Mouse (Mus musculus) CD4-positive helper T cell, adult 2 months (primary cell): ENCODE data around the gene Map1b.

Experiments used
- DNase-seq: peaks from one replicate; pipeline ENCODE4 v3.0.0-alpha.2; 2012; ENCODE audit warnings: low read depth, missing footprints, low spot score

Gene Map1b

DNA sequence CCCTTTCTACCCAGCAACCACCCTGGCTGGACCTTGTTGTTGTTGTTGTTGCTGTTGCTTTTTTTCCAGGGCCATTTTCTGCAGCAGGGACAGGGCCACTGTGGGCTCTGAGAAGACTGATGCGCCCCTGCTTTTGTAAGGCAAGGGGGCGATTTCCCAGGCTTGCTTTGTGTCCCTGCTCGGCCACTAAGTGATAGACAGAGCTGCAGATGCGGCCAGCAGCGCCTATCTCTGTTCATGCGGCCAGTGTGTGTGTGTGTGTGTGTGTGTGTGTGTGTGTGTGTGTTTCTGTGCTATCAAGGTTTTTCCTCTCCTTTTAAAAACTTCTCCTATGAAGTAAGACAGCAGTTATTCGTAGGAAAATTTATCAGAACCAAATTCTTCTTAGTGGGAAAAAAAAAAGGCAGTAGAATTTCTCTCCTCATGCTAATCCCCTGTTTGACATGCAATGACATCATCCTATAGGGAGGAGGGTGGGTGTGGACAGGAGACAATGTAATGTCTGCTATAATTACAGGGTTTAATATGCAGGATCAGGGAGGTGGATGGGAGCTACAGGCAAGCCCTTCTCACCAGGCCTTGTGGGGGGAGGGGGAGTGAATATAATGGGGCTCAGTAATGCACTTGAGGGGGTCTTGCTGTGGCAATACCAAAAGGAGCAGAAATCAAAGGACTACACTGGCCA, 23.6 kb downstream of the Map1b start:
- DNase-seq = no peak

DNA sequence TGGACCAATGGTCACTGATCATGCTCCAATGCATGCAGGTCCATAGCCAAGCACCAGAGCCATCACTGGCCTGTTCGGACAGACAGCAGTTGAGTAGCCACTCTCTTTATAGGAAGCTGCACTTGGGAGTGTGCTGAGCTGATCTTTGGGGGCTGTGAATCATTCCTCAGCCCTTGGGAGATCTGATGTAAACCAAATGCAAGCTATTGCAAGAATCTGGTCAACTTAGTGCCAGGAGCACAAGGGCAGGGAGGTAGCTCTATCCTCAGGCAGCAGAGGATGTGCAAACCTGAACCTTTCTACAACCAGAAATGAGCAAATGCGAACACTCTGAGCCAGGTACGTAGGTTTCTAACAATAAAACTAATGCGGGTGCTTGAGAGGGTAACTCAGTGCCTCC, 26.3 kb downstream of the Map1b start:
- no peak for DNase-seq

DNA sequence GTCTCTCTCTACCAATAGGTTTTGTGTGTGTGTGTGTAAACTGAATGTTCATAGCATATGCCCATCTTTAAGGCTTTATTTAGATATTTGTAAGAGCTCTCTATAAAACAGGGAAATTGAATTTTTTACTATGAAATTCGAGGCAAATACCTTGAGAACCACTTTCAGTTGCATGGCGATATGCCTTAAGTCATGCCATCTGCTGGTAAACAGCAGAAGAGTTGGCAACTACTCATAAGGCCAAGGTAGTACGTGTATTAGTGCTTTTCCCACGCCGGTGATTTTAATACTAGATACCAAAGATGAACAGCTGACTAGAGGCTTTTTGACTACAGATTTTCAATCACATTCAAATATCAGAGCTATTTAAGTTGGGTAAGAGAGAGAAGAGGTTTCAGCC, 27.2 kb downstream of the Map1b start:
- DNase-seq = no peak

DNA sequence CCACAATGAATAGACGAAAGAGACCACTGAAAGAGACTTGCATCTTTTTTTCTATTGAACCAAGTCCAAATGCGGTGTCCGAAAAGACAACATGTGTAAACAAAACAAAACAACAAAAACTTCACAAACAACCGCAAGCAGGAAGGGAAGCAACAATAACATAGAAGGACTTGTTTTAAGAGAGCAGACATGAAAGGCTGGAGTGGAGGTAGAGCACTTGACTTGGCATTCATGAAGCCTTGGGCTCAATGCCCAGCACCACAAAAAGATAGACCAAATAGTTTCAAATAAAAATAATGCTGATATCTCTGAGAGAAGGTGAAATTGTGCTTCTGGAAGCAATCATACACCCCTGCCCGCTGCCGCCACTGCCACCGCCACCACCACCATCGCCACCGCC, 30.5 kb downstream of the Map1b start:
- DNase-seq = no peak

DNA sequence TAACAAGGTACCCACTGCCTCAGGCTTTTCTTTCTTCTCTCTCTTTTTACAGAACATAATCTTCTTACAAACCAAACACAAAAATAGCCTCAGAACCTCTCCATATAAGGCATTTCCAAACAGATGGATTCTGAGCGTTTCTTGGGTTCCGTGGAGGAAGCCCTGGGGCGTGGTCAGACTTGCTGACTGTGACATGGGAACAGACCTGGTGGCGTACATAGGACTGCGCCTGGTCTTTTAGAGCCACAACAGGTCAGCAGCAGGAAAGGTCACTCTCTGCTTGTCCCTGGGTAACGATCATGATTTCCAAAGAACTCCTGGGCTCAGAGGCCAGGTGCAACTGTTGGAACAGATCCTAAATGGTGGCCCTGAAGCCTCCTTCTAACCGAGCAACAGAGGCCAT, 31.0 kb downstream of the Map1b start:
- DNase-seq = no peak

DNA sequence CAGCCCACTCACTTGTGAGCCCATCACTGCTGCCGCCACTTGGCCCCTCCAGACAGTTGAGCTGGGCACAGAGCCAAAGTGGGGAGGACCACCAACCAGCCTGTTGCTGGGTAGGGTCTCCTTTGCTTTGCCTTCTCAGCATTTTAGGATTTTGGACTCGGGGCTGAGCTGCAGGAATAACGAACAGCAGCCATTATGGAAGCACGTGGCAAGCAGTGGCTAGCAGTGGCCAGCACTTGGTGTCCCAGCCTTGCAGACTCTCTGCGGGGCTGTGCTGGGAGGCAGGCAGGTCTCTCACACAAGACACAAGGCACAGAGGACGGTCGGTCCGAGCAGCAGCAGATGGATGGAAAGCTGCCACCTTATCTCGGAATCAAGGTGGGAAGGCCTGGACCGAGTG, 31.4 kb downstream of the Map1b start:
- DNase-seq = no peak

DNA sequence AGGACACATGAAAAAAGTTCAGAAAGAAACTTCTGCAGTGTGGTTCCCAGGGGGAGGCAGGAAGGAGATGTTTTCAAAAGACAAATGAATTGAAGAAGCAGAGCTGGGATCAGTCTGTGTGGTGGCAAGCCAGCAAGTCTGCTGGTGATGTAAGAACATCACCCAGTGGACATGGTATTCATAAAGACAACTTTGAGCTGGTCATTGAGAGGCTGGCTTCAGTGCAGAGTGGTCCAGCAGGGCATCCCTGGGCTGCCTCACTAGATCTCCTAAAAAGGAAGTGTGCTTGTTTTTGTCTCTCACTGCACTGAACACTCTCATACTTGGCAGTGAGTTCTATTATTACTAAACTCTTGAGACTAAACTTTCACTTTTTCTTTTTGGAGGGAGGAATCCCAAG, 32.9 kb downstream of the Map1b start:
- no peak for DNase-seq

DNA sequence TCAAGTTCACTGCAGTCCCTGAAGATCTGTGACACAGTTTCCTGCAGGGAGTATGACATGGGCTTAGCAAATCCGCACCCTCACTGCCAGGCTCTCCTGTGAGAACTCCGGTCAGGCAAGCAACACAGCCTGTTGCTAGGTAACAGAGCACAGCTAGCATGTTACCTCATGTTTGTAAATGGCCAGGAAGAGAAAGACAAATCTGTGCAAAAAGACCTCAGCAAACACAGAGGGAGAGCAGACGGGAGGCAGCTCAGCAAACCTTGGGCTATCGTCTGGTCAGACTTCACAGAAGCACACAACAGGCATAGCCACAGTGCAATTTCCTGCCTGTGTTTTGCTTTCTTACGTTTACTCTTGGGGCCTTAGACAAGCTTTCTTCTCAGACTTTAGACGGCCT, 40.9 kb downstream of the Map1b start:
- peak; percentile 31 for DNase-seq

DNA sequence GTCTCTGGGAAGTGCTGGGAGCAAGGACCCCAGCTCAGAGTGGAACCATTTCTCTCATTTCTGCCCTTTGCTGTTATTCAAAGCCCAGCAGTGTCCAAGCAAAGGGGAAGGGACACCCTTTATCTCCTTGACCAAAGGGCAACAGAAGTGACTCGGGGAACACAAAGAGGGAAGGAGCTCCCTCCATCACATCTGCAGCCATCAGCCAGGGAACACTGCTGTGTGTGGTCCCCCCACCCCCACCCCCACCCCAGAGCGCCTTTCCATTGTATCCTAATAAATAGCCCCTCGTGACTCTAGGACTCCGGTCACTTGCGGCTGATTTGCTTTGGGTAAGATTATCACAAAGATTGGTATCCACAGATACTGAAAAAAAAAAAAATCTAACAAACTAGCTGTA, 41.3 kb downstream of the Map1b start:
- DNase-seq = no peak

DNA sequence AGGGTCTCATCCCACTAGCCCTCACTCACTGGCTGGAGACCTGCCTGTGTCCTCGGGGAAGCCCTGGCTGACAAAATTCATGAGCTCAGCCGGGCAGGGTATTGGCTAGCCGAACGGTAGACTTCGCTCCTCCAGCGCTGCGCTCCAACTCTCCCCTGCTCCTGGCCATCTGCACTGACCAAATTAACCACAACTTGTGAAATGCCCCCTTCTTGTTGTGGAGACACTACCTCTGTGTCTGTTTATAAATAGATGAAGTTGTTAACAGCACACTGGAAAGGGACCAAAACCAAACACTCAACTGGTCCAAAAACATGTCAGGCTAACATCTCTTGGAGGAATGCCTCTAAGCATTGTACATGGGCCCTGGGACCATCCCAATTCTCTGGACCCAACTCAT, 42.2 kb downstream of the Map1b start:
- DNase-seq = no peak

DNA sequence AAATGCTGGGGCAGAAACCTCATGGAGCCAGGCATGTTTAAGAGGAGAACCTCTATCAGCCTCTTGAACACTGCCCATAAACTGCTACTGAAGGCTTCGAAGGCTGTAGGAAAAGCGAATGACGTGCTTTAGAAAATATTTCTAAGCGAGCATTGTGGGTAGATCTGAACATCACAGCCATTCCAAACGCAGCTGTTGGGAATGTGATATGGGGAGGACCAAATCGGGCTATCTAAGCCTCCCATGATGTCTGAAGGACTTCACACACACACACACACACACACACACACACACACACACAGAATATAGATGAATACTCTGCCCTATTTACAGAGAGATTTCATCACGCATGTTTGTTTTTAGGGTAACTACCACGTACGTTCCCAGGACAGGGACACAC, 44.3 kb downstream of the Map1b start:
- DNase-seq = no peak

DNA sequence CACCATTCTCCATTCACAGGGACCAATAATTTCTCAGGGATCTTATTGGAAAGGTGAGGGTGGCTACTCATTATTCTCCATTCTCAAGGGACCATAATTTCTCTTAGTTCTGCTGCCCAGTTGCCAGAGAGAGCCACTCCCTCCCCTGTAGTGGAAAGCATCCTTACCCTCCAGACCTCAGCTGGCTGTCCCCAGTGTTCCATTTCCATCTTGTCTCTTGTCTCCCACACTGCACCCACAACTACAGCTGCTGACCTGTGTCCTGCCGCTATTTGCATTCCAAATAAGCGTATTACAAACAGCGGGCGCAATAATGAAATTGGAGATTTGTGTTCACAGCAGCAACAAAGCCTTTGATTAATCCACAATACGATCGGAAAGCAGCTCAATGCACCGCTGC, 46.3 kb downstream of the Map1b start:
- no peak for DNase-seq

DNA sequence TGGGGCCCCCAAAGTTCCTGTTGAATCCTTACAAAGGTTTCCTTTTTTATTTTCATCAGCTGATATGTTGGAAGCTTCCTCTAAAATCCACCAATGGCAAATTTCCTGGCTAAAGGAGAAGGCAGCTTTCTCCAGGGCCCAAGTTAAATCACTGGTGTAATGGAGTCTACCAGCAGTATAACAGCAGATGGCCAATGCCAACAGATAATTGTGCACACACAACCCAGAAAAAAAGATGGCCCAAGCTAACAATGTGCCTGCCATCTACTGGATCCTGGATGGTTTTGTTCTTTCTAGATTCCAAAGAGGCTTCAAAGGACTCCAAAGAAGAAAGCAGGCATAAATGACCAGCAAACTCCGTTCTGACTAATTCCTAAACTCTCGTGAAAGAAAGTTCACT, 48.1 kb downstream of the Map1b start:
- no peak for DNase-seq

DNA sequence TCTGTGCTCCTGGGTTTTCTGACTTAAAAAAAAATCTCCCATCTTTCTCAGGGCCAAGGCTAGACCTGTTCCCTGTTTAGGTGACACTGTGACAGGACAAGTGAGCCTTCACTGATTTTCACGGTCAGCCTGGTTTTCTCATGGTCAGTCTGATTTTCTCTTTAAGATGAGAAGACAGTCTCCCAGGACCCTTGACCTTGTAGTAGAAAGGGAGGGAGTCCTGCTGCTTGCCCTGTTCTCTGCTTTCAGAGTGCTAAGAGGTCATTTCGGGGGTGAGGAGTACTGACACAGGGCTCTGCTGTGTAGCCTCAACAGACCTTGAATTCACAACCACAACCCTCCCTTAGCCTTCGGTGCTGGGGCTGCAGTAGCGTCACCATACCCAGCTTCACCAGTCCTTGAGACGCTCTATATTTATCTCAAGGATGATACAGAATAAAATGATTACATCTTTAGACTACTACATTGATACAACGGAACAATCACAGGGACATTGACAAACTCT, 49.5 kb downstream of the Map1b start:
- no peak for DNase-seq

DNA sequence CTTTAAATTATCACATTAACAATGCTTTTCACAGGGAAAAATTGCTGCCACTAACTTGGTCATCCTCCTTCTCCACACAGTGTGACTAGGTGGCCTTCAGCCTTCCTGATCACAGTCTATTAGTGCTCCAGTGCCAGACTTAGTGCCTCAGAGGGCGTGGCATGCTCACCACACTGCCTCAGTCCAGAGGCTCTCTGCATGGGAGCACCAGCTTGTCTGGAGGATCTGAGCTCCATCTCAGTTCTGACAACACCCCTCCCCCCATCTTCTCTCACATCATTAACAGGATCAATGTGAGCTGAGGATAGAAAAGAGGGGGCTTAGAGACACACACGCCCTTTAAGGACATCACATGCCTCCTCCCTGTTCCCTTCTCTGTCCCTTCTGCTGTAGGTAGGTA, 50.3 kb downstream of the Map1b start:
- no peak for DNase-seq

DNA sequence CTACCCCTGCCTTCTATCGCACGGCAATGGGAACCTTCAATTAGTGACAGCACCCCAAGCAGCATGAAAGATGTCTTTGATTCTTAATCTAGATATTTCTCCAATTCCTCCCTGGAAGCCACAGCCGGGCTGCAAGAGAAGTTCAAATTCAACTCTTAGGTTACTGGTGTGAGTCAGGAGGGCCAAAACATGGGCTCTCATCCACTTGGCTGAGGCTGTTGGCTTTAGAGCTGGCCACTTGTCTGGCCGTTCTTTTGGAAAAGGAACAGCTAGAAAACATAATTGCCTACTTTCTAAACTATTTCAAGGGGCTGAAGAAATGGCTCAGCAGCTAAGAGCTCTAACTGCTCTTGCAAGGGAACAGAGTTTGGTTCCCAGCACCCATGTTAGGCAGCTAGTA, 51.8 kb downstream of the Map1b start:
- no peak for DNase-seq

DNA sequence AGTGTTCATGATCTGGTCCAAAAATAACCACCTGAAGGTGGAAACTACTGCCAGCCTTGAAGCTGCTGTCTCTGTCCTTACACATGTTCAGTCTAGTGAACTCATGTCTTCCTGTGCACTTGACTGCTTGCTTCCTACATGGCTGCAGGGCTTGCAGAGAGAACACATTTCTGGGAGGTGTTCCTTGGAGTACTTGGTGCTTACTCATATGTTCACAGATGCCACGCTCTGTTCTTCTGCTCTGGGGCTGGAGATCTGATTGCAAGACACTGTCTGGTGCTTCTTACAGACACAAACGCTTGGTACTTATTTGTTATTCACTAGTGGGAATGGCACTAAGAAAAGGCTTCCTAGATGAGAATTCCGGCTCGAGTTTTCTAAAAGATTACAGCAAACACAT, 54.5 kb downstream of the Map1b start:
- DNase-seq = no peak

DNA sequence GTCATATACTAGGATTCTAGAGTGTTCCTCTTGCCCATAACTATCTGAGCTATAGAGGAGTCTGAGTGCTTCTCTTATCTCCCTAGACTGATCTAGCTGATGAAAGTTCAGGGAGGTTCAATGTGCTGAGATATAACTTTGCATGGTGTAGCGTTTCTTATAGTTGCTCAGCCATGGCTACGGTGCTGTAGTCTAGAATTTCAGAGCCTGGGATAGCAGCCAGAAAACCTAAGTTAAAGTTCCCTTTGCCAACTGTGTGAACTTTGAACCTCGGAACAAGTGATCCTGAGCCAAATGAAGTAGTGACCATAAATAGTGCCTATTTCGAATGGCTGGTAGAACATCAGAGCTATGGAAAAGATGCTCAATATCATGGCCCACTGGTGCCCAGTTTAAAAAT, 56.7 kb downstream of the Map1b start:
- DNase-seq = no peak

DNA sequence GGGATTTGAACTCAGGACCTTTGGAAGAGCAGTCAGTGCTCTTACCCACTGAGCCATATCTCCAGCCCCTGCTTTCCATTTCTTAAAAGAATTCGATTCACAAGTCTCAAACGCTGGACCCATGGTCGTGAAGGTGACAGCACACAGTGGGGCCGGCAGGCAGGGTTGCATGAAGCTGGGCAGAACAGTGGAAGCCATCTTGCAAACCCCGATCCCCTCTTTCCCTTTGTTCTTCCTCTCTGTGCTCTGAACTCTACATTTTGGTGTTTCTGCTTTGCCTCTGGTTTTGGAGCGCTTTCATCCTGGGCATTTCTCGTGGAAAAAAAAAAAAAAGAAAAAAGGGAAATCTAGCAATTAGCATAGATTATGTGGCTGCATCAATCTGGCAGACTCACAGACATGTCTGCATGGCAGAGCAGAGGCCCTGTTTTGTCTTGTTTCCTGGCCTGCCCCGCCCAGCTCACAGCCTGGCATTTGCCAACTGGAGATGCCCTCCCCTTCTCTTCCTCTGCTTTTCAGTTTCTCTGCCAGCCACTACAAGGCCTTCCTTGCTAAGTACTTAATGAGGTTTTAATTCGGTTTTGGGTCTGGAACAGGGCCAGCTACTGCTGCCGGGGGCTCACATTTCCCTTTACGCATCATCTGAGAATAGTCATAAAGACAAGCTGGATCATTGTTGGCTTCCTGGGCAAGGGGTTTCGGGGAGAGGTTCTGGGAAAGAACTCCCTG, 57.5 kb downstream of the Map1b start:
- no peak for DNase-seq

DNA sequence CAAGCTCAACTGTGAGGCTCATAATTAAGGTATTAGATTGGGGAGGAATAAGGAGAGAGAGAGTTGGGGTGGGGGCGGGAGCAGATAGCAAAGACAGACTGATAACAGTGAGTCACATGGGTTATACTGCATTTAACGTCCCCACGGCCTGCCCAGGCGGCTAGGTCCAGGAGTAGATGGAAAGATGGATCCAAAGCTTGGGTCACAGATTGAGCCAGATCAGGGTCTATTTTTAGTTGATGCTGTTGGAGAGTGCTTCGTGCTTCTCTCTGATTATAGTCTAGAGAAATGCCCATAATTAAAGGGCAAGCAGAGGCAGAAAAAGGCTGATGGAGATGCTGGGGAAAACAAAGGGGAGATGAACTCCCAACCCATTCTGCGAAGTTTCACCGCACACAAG, 61.4 kb downstream of the Map1b start:
- DNase-seq = no peak

DNA sequence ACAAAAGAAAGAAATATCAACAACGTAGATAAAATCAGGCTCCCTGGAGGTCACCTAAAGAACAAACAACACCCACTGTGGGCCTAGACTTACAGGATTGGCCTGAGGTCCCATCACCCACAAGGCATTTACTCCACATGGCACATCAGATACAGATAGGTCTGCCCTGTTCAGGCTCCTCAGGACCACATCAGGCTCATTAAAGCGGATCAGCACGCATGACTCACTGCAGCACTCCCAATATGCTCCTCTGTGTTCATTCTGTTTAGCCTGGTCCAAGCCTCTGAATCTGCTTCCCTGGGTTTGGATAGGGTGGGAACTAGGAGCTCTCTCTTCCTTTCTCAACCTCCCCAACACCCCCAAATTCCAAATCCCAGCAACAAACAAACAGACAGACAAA, 63.9 kb downstream of the Map1b start:
- DNase-seq = no peak

DNA sequence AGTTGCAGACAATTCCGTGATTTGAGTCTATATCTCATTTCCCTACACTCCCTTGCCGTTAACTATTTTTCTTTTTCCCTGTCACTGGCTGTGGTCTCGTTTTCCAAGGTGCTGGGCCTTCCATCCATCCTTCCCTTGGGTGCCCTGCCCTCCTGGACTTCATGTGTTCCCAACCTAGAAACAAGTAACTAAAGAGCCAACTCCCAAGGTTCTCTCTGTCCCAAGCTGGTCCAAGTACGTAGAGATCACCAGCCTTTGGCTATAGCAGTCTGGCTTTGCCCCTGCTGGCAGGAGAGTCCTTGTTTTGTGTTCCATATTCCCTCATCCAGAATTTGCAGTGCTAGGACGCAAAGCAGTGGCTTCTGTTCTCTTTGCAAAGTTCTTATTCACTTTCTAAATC, 65.1 kb downstream of the Map1b start:
- DNase-seq = no peak

DNA sequence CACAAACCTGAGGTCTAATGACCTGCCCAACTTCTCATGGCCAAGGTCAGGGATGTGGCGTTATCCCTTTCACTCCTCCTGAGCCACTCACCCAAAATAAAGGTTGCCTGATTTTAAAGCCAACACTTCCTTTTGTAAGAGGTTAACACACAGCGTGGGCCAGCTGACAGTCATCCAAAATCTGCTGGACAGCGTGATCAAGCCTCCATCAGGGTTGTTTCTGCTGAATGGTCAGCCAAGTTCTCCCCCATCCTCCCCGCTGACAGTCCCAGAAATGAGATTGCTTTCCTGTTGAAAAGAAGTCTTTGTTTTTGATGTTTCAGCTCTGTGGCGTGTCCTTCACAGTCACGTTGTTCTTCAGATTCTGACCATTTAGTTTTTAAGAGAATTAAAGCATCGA, 65.6 kb downstream of the Map1b start:
- DNase-seq = no peak

DNA sequence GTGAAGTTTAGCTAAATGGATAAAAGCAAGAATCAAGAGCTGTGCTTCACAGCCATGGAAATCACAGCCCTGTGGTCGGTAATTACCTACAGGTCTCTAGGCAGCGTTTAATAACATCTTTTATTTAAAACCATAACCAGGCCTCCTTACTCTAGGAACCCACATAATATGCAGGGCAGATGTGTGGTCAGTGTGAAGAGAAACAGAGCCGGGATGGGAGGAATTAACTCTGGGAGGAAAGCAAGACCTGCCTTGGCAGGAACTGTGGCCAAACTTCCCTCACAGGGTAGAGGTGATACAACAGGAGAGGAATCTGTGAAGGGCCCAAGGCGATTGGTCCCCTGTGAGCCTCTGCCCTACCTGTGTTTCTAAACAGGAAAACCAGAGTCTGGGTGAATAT, 66.8 kb downstream of the Map1b start:
- DNase-seq = no peak
